Mouse (Mus musculus) right cerebral cortex, adult 2 months (tissue): ENCODE measurements around the gene Pign.

Source experiments
- DNase-seq, 2 experiments: peaks; one replicate each; pipeline ENCODE4 v3.0.0; 2021 to 2022; ENCODE audit warnings: low spot score in 2 of 2

Gene Pign

GRCm38 (mm10) chr1:105564289-105564688 is 99.2 kb downstream of the Pign start:
- DNase-seq, result no peak

- no peak for DNase-seq
Measured at GRCm38 (mm10) chr1:105563821-105564220, 99.7 kb downstream of the Pign start.

- DNase-seq, result no peak
Measured at GRCm38 (mm10) chr1:105556078-105556477, 107.4 kb downstream of the Pign start.

GRCm38 (mm10) chr1:105555192-105555718 is 108.2 kb downstream of the Pign start:
- no peak for DNase-seq

- no peak for DNase-seq
Measured at GRCm38 (mm10) chr1:105553130-105553529, 110.3 kb downstream of the Pign start.

GRCm38 (mm10) chr1:105550163-105550562 is 113.3 kb downstream of the Pign start:
- no peak for DNase-seq

GRCm38 (mm10) chr1:105549648-105550047 is 113.8 kb downstream of the Pign start:
- no peak for DNase-seq

- DNase-seq, result no peak
Measured at GRCm38 (mm10) chr1:105543051-105543450, 120.4 kb downstream of the Pign start.

GRCm38 (mm10) chr1:105523768-105524167 is 139.7 kb downstream of the Pign start:
- peak; percentile 6 to 11 for DNase-seq

GRCm38 (mm10) chr1:105522321-105522720 is 141.2 kb downstream of the Pign start:
- no peak for DNase-seq

- DNase-seq, result no peak
Measured at GRCm38 (mm10) chr1:105518101-105518500, 145.4 kb downstream of the Pign start.

GRCm38 (mm10) chr1:105507116-105507515 is 156.4 kb downstream of the Pign start:
- DNase-seq, result no peak

GRCm38 (mm10) chr1:105492626-105493025 is 170.9 kb downstream of the Pign start:
- peak; percentile 76 to 77 for DNase-seq

- no peak for DNase-seq
Measured at GRCm38 (mm10) chr1:105489456-105489855, 174.0 kb downstream of the Pign start.

- no peak for DNase-seq
Measured at GRCm38 (mm10) chr1:105487037-105487436, 176.4 kb downstream of the Pign start.
